Mouse (Mus musculus): ENCODE measurements around the gene Cspg5.

The Cspg5 gene

GRCm38 (mm10) chr9:110250776-110251175 lies 7.2 kb downstream of the Cspg5 start:
- in situ Hi-C loops (cut with MboI, MseI) = no loop called here

- in situ Hi-C loops (cut with MboI, MseI) = no loop called here
Measured at GRCm38 (mm10) chr9:110255407-110256019, 11.9 kb downstream of the Cspg5 start.

GRCm38 (mm10) chr9:110258646-110259045 lies 15.1 kb downstream of the Cspg5 start:
- in situ Hi-C loops (cut with MboI, MseI) = no loop called here

GRCm38 (mm10) chr9:110259118-110259517 lies 15.5 kb downstream of the Cspg5 start:
- in situ Hi-C loops (cut with MboI, MseI) = no loop called here

- in situ Hi-C loops (cut with MboI, MseI) = no loop called here
Measured at GRCm38 (mm10) chr9:110263181-110263580, 19.6 kb downstream of the Cspg5 start.

GRCm38 (mm10) chr9:110264991-110265390 lies 21.4 kb downstream of the Cspg5 start:
- in situ Hi-C loops (cut with MboI, MseI) = no loop called here

GRCm38 (mm10) chr9:110268416-110268815 lies 24.8 kb downstream of the Cspg5 start:
- in situ Hi-C loops (cut with MboI, MseI) = no loop called here

- in situ Hi-C loops (cut with MboI, MseI) = loop anchor here (10.0 kb wide), 1 partner anchor 1578 kb away; no protein-coding TSS in a partner anchor
Measured at GRCm38 (mm10) chr9:110272330-110272729, 28.7 kb downstream of the Cspg5 start.

- in situ Hi-C loops (cut with MboI, MseI) = loop anchor here (10.0 kb wide), 1 partner anchor 1579 kb away; no protein-coding TSS in a partner anchor
Measured at GRCm38 (mm10) chr9:110273507-110273906, 29.9 kb downstream of the Cspg5 start.

GRCm38 (mm10) chr9:110275882-110276281 lies 32.3 kb downstream of the Cspg5 start:
- in situ Hi-C loops (cut with MboI, MseI) = loop anchor here (10.0 kb wide), 1 partner anchor 1581 kb away; no protein-coding TSS in a partner anchor

GRCm38 (mm10) chr9:110277431-110277881 lies 33.9 kb downstream of the Cspg5 start:
- in situ Hi-C loops (cut with MboI, MseI) = loop anchor here (10.0 kb wide), 1 partner anchor 1583 kb away; no protein-coding TSS in a partner anchor

- in situ Hi-C loops (cut with MboI, MseI) = no loop called here
Measured at GRCm38 (mm10) chr9:110284075-110284697, 40.6 kb downstream of the Cspg5 start.

GRCm38 (mm10) chr9:110287321-110287924 lies 43.8 kb downstream of the Cspg5 start:
- in situ Hi-C loops (cut with MboI, MseI) = no loop called here

GRCm38 (mm10) chr9:110293254-110293718 lies 49.7 kb downstream of the Cspg5 start:
- in situ Hi-C loops (cut with MboI, MseI) = loop anchor here (5.0 kb wide), 1 partner anchor 71 kb away; no protein-coding TSS in a partner anchor

GRCm38 (mm10) chr9:110293873-110294415 lies 50.4 kb downstream of the Cspg5 start:
- in situ Hi-C loops (cut with MboI, MseI) = loop anchor here (5.0 kb wide), 1 partner anchor 72 kb away; no protein-coding TSS in a partner anchor

- in situ Hi-C loops (cut with MboI, MseI) = loop anchor here (5.0 kb wide), 1 partner anchor 72 kb away; no protein-coding TSS in a partner anchor
Measured at GRCm38 (mm10) chr9:110294786-110295185, 51.2 kb downstream of the Cspg5 start.

GRCm38 (mm10) chr9:110296867-110297627 lies 53.5 kb downstream of the Cspg5 start:
- in situ Hi-C loops (cut with MboI, MseI) = no loop called here

GRCm38 (mm10) chr9:110304516-110304915 lies 60.9 kb downstream of the Cspg5 start:
- in situ Hi-C loops (cut with MboI, MseI) = no loop called here

- in situ Hi-C loops (cut with MboI, MseI) = no loop called here
Measured at GRCm38 (mm10) chr9:110304969-110305651, 61.5 kb downstream of the Cspg5 start, which contains the start of gene Elp6. Elp6 (plus strand) TSS chr9:110305173.

GRCm38 (mm10) chr9:110306371-110306770 lies 62.8 kb downstream of the Cspg5 start:
- in situ Hi-C loops (cut with MboI, MseI) = no loop called here

Data from T-helper 2 cell (primary cell).